Mouse (Mus musculus) C2C12 (cell line): ENCODE measurements around the gene Acer2.

ENCODE experiments used
- CEBPB ChIP-seq: IDR thresholded peaks from one replicate; pipeline ENCODE4 v1.6.1; 2011; ENCODE audit warnings: low read depth, mild to moderate bottlenecking, control low read depth, moderate library complexity
- CTCF ChIP-seq: IDR thresholded peaks from one replicate; pipeline ENCODE4 v1.5.1; 2011; ENCODE audit not compliant: control insufficient read depth, insufficient read depth, insufficient read length
- FOSL1 ChIP-seq: IDR thresholded peaks from one replicate; pipeline ENCODE4 v1.8.0; 2011; ENCODE audit warnings: mild to moderate bottlenecking, low read length; ENCODE audit not compliant: poor library complexity, insufficient read depth, severe bottlenecking

DNA sequence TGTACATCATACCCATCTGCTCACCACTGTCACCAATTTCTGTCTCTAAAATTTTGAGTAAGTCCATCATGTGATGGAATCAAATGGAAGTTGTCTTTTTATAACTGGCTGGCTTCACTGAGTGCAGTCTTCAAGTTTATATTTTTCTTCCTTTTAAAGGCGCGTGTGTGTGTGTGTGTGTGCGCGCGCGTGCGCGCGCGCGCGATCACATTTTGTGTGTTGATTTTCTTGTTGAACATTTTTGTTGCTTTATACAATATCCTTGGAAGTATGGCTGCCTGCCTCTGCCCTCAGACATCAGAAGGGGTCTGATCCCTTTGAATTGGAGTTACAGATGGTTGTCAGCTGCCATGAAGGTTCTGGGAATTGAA is 16.1 kb upstream of the Acer2 start:
- TF ChIP-seq CTCF (no peak), CEBPB (no peak), FOSL1 (no peak)
